Mouse (Mus musculus) heart, postnatal 0 days (tissue): ENCODE data around the gene Stpg3.

ENCODE experiments used
- CTCF ChIP-seq: IDR thresholded peaks from 2 replicates; pipeline ENCODE4 v1.5.1; 2016; ENCODE audit warnings: antibody characterized with exemption, control low read depth, low read depth
- EP300 ChIP-seq: IDR thresholded peaks from 2 replicates; pipeline ENCODE4 v1.6.1; 2016; ENCODE audit warnings: antibody characterized with exemption, low read depth

DNA sequence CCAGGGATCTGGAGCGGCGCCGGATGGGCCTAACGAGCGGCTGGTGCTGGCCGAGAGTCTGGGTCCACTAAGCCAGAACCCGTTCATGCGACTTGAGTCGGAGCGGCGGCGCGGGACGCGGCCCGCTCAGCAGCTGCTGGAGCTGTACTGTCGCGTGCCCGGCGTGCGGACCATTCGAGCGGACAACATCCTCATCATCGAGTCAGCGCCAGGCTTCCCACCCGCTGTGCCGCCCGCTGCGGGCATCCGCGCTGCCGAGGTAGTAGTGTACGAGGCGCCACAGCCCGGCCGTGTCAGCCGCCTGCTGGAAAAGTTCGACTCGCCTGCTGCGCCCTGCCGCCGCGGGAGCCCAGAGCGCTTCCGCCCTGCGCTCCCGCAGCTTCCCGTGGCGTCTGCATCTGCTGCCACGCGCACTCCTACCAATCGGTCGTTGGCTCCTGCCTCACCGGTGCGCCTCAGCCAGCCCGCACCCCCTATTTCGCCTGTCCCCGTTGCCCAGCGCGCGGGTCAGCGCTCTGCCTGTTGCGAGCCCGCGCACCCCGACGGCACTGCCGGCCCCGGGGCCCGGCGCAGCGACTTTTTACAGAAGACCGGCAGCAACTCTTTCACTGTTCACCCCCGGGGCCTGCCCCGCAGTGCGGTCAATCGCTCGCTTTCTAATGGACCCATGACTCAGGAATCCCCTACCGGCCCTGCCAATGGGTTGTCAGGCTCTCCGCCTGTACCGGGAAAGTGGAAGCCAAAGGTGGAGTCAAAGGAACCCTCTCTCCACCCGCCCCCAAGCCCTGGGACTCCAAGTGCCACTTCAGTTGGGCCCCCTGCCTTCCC lies 48.6 kb upstream of the Stpg3 start:
- TF ChIP-seq CTCF (no peak), EP300 (no peak)
